Mouse (Mus musculus): ENCODE data around the gene Tor4a.

DNA sequence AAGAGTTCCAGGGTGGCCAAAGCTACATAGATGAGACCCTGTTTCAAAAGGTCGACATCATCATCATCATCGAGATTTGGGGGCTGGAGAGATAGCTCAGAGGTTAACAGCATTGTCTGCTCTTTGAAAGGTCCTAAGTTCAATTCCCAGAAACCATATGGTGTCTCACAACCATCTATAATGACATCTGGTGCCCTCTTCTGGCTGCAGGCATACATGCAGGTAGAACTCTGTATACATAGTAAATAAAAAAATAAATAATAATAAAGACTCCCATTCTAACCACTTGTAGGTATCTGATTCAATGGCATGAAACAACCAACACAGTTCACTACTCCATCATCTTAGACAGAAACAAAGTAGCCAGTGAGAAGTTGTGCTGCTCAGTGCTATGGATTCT is 39.7 kb downstream of the Tor4a start:
- TF ChIP-seq ZNF384 (IDR thresholded peaks at IDR 0.05; ENCODE audit: low read depth, low read length) = no peak
- no peak for TF ChIP-seq MAFK (IDR thresholded peaks at IDR 0.05; ENCODE audit: insufficient read depth, low read depth, low read length)

Data from ES-E14 (cell line).